Mouse (Mus musculus) c-Kit-positive CD71-negative TER-119-negative erythroid progenitor cells, embryonic 14.5 days (primary cell): Measurements from ENCODE around the gene Zfp654.

Experiments used
- DNase-seq: peaks from one replicate; pipeline ENCODE4 v3.0.0-alpha.2; 2013; ENCODE audit warnings: low read depth

Zfp654 gene

GRCm38 (mm10) chr16:64766696-64767300, 84.7 kb downstream of the Zfp654 start:
- DNase-seq: no peak

DNA sequence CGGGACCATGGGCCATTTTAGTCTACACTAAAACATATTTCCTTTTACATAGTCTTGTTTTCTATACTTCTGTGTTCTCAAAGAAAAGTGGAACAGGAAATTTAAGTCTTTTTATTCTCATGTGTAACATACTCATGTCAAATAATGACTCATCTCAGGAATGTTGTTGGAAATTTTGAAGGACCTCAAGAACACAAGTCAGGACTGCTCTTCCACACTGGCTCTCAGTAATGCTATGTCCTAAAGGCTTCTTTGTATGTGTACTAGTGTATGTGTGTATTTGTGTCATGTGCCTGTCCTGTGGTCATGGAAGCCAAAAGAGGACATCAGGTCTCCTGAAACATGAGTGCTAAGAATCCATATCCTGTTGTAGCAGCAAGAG, 92.2 kb downstream of the Zfp654 start:
- no peak for DNase-seq

- no peak for DNase-seq
Observed at GRCm38 (mm10) chr16:64758561-64759244, 92.7 kb downstream of the Zfp654 start.

DNA sequence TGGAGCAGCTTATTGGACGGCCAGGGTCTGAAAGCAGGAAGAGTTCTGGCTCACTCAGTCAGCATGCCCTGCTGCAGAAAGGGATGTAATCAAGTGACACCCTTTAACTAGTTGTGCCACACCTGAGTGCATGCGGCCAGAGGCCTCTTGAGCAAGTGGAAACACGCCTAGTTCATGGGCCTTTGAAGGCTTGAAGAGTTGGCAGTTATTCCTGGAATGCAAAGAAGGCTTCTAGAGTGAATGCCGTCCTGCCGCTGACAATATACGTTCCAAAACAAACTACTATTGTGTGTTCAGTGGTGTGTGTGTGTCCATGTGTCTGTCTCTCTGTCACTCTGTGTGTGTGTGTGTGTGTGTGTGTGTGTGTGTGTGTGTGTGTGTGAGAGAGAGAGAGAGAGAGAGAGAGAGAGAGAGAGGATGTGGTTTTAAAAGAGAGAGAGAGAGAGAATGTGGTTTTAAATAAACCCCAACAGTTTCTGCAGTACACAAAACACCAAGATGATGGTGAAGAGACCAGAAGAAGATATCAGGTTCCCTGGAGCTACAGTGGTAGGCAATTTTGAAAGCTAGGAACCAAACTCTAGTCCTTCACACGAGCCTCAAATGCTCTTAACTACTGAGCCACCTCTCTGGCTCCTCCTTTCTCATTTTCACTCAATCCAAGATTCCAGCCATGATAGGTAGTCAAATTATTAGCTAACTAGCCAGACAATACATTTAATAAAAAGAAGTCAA, 93.6 kb downstream of the Zfp654 start:
- DNase-seq: no peak

- DNase-seq: no peak
Observed at GRCm38 (mm10) chr16:64756321-64756720, 95.1 kb downstream of the Zfp654 start.

DNA sequence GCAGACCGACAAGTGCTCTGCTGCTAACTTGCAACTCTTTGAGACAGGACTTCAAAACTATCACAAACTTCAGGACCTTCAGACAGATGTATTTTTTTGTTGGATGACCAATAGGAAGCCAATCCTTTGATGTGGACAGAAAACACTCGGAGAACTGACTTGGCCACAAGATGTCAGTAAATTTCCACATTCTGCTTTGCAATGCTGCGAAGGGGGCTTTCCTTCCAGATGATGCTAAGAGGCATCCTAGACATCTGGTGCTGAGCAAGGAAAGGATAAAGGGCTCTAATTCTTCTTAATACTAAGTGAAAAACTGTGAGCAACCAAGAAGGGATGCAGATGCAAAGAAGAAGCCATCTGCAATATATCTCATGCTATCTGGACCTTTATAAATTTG, 96.7 kb downstream of the Zfp654 start:
- no peak for DNase-seq

GRCm38 (mm10) chr16:64753990-64754742, 97.3 kb downstream of the Zfp654 start:
- DNase-seq: no peak

GRCm38 (mm10) chr16:64748237-64748636, 103.2 kb downstream of the Zfp654 start:
- no peak for DNase-seq

DNA sequence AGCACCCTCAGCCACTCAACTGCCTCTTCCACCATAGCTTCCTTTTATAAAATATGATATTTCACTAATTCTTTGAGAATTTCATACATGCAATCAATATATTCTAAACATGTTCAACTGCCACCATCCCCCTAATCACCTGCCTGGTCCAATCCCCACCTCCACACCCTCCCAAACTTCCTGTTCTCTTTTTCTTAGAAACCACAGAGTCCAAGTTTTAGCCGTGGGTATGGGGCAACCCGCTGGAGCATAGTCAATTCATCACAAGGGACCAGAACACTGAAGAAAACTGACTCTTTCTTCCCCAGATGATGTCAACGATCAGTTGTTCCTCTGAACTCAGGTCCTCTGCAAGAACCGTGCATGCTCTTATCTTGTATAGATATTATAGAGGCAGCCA, 106.4 kb downstream of the Zfp654 start:
- DNase-seq: no peak

- DNase-seq: no peak
Observed at GRCm38 (mm10) chr16:64737289-64737688, 114.2 kb downstream of the Zfp654 start.
